Mouse (Mus musculus) urinary bladder, adult 18-20 months (tissue): ENCODE data around the gene Vmn1r227.

Experiments used
- DNase-seq, 2 experiments: peaks; one replicate each; pipeline ENCODE4 v3.0.0; 2022; ENCODE audit warnings: low spot score in 2 of 2, mixed read lengths in 2 of 2

Vmn1r227 gene

GRCm38 (mm10) chr17:20729543-20729942 lies at the start of gene Vmn1r227:
Gene Vmn1r227 (plus strand): TSS chr17:20729843.
- no peak for DNase-seq

- no peak for DNase-seq
Measured at GRCm38 (mm10) chr17:20682543-20682942, 47.1 kb upstream of the Vmn1r227 start, which contains the start of gene Vmn1r226. Gene Vmn1r226 (plus strand): TSS chr17:20682843.

- DNase-seq, result no peak
Measured at GRCm38 (mm10) chr17:20786057-20786456, 56.4 kb downstream of the Vmn1r227 start, which contains the start of gene Vmn1r228. Gene Vmn1r228 (minus strand): TSS chr17:20786157.
